Mouse (Mus musculus): Measurements from ENCODE around the gene Ccdc27.
A peak's percentile ranks its signal among the peaks of the same experiment; 100 is the strongest.

Ccdc27 gene

GRCm38 (mm10) chr4:154042577-154042976 lies at the start of gene Ccdc27:
Ccdc27 (minus strand) TSS chr4:154042677.
- no peak for DNase-seq

DNA sequence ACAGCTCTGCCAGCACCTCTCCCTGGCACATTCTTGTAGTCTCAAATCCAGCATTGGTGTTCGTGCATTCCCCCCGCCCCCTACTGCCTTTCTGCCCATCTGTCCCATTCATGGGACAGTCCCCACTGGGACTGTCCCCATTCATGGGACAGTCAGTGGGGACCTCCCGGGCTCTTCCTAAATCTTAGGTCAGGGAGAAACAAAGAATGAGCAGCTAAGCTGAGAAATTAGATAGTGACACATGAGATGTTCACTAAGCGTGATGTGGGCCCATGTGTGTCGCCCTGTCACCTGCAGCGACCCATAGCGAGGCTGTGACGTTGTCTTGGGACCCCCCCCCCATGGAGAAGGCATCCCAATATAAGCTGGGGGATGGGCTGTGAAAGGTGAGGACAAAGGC lies 48.9 kb upstream of the Ccdc27 start:
- no peak for DNase-seq

DNA sequence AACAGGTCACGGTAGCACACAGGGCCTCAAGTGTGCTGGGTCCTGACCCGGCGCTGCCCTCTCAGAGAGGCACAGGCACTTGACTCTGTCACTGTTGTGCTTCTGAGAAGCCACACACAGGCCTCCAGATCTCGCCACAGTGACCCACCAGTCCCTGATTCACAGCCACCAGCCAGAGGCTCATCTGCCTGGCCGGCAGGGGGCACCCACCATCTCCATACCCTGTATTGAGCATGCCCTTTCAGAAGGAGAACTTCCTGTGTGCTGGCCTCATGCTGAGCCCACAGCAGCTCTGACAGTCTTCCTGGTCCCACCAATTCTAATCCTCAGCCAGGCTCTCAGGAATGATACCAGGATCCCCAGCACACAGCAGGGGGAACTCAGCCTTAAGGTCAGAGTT lies 46.7 kb upstream of the Ccdc27 start:
- DNase-seq, result no peak

DNA sequence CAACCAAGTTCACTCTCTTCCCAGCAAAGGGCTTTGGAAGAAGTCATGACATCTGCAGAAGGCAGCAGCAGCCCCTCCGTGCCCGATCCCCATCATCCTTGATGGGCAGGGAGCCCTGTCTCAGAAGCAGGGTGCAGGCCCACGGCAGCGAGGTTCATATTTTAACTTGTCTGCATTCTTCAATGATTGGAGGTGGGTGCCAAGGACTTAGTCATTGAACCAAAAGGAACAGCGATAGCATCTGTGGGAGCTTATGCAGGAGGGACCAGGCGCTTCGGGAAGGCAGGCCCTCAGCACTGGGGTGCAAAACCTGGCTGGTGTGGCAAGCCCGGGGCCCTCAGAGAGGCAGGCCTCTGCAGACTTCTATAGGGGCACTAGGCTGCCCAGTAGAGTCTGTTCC lies 44.0 kb upstream of the Ccdc27 start:
- DNase-seq, result no peak

- DNase-seq, result no peak
These were observed 43.4 kb upstream of the Ccdc27 start for GRCm38 (mm10) chr4:154085856-154086255.

- DNase-seq, result no peak
These were observed 39.5 kb upstream of the Ccdc27 start for GRCm38 (mm10) chr4:154081974-154082373.

DNA sequence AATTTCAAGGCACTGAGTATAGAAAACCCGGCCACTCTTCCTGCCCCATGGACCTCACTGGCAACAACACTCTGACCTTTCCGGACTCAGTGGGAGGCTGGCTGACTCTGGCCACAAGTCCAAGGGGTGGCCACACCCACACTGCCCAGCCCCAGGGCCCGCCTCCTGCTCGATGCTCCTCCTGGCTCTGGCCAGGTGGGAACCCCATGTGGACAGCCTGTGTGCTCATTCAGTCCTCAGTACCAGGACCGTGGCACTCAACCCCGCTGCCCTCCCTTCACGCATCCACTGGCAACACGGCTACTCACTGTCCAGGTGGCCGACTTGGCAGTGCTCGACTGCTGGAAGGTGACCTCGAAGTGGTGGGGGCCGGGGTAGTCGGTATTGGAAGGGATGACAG lies 38.5 kb upstream of the Ccdc27 start:
- DNase-seq, result peak; percentile 85

DNA sequence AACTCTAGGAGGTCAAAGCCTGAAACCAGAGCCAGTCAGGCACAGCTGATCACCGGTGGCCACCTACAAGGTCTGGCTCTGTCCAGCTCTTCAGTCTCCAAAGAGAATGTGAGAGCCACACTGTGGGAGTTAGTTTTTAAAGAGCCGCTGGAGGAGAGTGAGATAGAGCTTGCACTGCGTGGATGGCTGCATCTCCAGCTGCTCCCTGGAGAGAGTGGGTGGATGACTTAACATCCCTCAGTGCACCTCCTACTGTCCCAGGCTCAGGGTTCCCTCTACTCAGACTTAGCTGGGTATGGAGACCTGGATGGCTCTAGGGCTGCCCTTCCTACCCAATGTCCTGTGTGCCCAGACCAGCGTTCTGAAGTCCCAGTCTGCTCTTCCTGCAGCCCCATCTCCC lies 37.7 kb upstream of the Ccdc27 start:
- DNase-seq, result no peak

- no peak for DNase-seq
These were observed 29.5 kb upstream of the Ccdc27 start for GRCm38 (mm10) chr4:154071941-154072340.

GRCm38 (mm10) chr4:154071521-154071920 lies 29.0 kb upstream of the Ccdc27 start:
- DNase-seq, result no peak

DNA sequence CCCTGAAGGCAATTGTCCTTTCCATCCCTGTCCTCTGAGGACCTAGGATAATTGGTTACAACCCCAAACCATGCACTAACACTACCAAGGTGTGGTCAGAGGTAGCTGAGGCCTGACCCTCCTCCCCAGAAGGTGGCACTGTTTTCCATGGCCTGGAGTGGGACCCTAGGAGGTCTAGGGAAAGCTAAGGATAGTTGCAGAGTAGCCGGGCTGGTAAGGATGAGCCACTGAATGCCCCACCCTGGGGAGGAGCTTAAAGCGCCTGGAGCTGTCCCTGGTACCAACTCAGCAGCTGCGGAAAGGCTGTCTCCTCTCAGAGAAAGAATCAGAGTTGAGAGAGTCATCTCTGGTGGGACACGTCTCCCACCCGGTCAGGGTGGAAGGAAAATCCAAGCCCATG lies 28.4 kb upstream of the Ccdc27 start:
- DNase-seq, result peak; percentile 15

GRCm38 (mm10) chr4:154064827-154065773 lies 22.6 kb upstream of the Ccdc27 start:
- DNase-seq, result peak; percentile 13

DNA sequence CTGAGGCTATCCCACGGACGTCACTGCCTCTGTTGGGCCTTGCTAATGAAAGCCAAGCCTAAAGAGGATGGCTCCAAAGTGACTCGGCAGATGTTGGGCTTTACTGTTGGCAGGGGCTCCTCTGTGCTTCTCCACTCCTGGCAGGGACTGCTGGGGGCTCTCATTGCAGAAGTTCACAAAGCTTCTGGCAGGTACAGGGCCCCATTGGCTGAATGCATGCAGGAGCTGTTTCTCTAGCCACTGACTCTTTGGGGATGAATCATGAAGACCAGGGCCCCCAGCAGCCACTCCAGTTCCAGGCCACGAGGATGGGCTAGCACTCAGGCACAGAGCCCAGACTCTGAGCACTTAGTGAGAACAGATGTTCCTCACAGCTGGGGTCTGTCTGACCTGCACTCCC lies 15.2 kb upstream of the Ccdc27 start:
- DNase-seq, result no peak

- DNase-seq, result no peak
These were observed 14.2 kb upstream of the Ccdc27 start for GRCm38 (mm10) chr4:154056661-154057060.

DNA sequence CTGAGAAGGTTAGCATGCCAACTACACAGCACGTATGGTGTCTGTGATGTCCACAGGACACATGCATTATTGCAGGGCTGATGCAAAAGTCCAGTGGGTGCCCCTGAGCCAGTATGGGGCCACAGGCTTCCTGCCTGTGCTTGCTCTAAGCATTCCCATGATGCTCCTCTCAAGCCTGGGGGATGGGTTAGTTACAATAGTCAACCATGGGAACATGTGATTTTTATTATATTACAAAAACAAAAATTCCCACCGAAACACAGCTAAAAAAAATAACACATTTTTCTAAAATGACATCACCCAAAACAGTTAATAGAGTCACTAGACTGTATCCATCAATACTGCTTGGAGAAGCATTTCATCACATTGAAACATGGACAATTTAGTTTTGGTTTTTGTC lies 13.6 kb upstream of the Ccdc27 start:
- DNase-seq, result no peak

DNA sequence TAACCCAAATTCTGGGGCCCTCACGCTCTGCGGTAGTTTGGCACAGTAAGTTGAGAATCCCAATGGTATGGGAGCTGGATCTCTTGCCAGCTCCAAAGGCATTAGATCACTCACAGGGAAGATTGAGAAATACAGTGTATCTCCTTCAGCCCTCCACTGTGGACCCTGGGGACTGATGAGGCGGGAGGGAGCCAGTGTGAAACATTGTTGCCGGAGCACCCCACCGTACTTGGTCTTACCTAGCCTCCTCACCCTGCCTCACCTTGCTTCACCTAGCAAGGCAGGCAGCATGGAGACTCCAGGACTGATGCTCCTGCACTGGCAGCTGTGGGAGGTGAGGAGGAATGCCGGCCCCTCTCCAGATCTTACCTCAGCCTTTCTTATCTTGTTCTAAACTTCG lies 13.0 kb upstream of the Ccdc27 start:
- DNase-seq, result no peak

GRCm38 (mm10) chr4:154053065-154053464 lies 10.6 kb upstream of the Ccdc27 start:
- no peak for DNase-seq

DNA sequence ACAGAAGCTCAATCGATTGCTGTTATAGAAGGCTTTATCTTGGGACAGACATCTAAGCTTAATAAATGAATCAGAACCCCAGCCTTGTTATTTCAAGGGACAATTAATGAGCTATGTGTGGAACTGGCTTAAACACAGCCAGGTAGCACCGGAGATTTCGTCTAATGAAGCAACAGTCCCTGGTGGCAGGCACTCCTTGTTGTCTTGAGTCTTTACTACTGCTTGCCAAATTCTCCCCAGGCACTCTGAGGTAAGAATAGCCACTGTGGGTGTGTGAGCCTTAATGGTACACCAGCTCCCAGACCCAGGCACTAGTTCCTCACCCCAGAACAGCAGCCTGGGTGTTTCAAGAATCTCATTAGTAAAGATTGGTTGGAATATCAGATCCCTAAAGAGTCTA lies 8.9 kb upstream of the Ccdc27 start:
- DNase-seq, result no peak

DNA sequence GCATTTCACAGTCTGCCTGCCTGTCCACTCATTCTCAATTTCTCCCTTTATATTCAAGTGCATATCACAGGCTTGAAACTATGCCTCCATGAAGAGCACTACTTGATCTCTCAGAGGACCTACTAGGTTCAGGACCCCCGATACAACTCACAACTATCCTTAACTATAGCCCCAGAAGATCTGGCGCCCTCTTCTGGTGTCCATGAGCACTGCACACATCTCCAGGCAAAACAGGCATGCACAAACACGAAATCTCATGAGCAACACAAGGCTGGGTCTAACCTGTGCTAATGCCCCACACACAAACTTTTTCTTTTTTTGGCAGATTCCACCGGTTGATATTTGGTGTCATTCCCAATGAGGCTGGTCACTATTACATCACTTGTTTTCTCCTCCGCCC lies 3.4 kb upstream of the Ccdc27 start:
- DNase-seq, result no peak

GRCm38 (mm10) chr4:154037123-154037522 lies 5.4 kb downstream of the Ccdc27 start:
- DNase-seq, result no peak

DNA sequence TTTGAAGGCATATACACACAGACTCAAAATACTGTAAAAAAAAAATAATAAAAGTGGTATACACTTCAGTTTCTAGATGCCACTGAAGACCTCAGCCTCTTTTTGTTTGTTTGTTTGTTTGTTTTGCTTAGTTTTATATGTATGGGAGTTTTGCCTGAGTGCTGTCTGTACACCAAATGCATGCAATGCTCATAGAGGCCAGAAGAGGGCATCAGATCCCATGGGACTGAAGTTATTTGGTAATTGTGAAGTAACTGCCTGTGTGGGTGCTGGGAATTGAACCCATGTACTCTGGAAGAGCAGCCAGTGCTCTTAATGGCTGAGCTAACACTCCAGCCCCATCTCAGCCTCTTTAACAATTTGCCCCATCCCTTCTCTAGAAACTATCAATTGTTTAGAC lies 13.8 kb downstream of the Ccdc27 start:
- DNase-seq, result no peak

- DNase-seq, result no peak
These were observed 14.4 kb downstream of the Ccdc27 start for GRCm38 (mm10) chr4:154028066-154028465.

DNA sequence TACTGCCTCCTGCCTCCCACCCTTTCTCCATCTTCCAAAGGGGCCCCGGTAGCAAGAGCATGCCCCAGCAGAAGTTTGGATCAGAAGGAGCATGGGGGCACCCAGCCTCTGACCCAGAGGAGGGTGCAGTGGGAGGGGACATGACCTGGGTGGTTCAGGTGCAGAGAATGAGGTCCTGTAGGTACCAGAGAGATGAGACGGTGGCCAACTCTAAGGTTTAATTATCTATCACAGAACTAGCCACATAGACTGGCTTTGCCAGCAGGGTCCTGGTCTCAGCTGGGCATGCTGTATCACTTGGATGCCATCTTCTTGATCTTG lies 16.1 kb downstream of the Ccdc27 start:
- no peak for DNase-seq

DNA sequence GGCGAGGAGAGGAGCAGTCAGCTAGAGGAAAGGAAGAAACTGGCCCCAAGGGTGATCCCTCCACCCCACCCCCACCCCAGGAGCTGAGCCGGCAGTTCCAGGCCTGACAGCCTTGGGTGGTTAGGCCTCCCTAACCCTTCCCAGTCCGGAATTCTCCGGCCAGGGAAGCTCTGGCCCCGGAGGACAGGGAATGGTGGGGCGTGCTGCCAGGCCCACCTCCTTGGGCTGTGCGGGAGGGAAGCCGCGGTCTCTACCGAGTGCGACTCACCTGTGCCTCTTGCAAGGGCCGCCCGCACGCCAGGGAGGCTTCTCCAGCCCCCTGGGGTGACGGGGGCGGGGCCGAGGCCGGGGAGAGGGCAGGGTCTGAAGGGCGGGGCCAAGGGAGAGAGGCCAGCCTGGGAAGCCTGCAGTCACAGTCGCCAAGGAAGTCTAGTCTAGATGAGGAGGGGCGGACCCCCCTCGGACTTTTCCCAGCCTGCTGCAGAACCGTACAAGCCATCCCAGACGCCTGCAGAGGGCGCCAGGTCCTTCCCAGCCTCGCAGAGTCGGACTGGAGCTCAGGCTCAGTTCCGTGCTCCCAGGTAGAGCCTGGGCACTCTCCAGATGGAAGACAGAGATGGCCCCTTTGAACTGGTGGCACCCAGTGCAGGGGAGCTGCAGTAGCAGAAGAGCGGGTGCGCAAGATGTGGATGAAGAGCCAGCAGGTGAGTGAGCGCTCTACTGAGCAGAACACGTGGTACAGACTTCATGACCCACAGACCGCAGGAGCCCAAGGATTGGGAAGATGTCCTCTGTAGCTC lies 16.6 kb downstream of the Ccdc27 start, which contains the start of gene Smim1:
TSS of gene Smim1 (minus strand) at position 590 of the 800 bp plus-strand sequence.
- DNase-seq, result peak; percentile 97

Data from kidney, adult 11 months (tissue).